Comparison of ENCODE assay signal across 12 mouse cellular contexts in genomic region chr11:71636785-71637184, GRCm38 (mm10).
DNase-seq lines count a peak whose midpoint lies in the region; ATAC-seq lines count a peak whose summit lies in the region.
"Had no signal": no experiment of that assay in that cellular context is flagged by ENCODE, and none has a peak within 500 bp of the region (broad histone marks: within the 10 kb centered on the region; RNA-seq: fewer than 3 reads in every experiment).

No protein-coding gene starts in this region.

- no peak overlapping the region for H3K4me3 ChIP-seq in midbrain, embryonic 14.5 days (replicated peaks; ENCODE audit: low read depth, low read length)
- H3K4me3 ChIP-seq in midbrain, embryonic 15.5 days: no peak overlapping the region
- H3K4me3 ChIP-seq in hindbrain, embryonic 15.5 days: no peak overlapping the region
- H3K4me3 ChIP-seq: embryonic facial prominence, embryonic 13.5 days had no signal

- no peak overlapping the region for H3K9ac ChIP-seq in midbrain, embryonic 14.5 days (replicated peaks; ENCODE audit: low read length)
- no peak overlapping the region for H3K9ac ChIP-seq in midbrain, embryonic 15.5 days
- no peak overlapping the region for H3K9ac ChIP-seq in hindbrain, embryonic 15.5 days
- H3K9ac ChIP-seq: embryonic facial prominence, embryonic 13.5 days had no signal

- no peaks in the 10 kb centered on the region for H3K36me3 ChIP-seq in midbrain, embryonic 14.5 days (ENCODE audit: control insufficient read depth, insufficient read depth, low read length)
- H3K36me3 ChIP-seq in midbrain, embryonic 15.5 days (replicated peaks): no peaks in the 10 kb centered on the region
- no peaks in the 10 kb centered on the region for H3K36me3 ChIP-seq in hindbrain, embryonic 15.5 days
- H3K36me3 ChIP-seq: embryonic facial prominence, embryonic 13.5 days had no signal

- WGBS in midbrain, embryonic 14.5 days: 24% methylated on average over 5 of the region's 5 CpGs
- WGBS in midbrain, embryonic 15.5 days: 16% methylated on average over 5 of the region's 5 CpGs
- 16% methylated on average over 5 of the region's 5 CpGs for WGBS in hindbrain, embryonic 15.5 days

- H3K4me1 ChIP-seq in midbrain, embryonic 14.5 days (ENCODE audit: control insufficient read depth, insufficient read depth, low read length): peaks cover 7% of the 10 kb centered on the region; the same call in 1 of the 2 replicates
- no peaks in the 10 kb centered on the region for H3K4me1 ChIP-seq in midbrain, embryonic 15.5 days
- peaks cover 14% of the 10 kb centered on the region; the same call in 1 of the 2 replicates for H3K4me1 ChIP-seq in hindbrain, embryonic 15.5 days (replicated peaks)
- H3K4me1 ChIP-seq: embryonic facial prominence, embryonic 13.5 days had no signal

- no peaks in the 10 kb centered on the region for H3K9me3 ChIP-seq in midbrain, embryonic 14.5 days (ENCODE audit: control insufficient read depth, low read length)
- H3K9me3 ChIP-seq in midbrain, embryonic 15.5 days: no peaks in the 10 kb centered on the region
- H3K9me3 ChIP-seq in hindbrain, embryonic 15.5 days: no peaks in the 10 kb centered on the region
- H3K9me3 ChIP-seq: embryonic facial prominence, embryonic 13.5 days had no signal

- ATAC-seq in midbrain, embryonic 14.5 days (ENCODE audit: low FRiP score, low TSS enrichment): no peak
- no peak for ATAC-seq in midbrain, embryonic 15.5 days (replicated peaks)
- ATAC-seq in hindbrain, embryonic 15.5 days (ENCODE audit: low FRiP score, low read depth): peak; percentile 45; the same call in 1 of the 2 replicates

- no peak overlapping the region for H3K27ac ChIP-seq in midbrain, embryonic 14.5 days (replicated peaks; ENCODE audit: low read depth, low read length)
- no peak overlapping the region for H3K27ac ChIP-seq in midbrain, embryonic 15.5 days
- 0 out of 2 replicates have a peak overlapping the region, but pooled peaks have one; percentile 21 for H3K27ac ChIP-seq in hindbrain, embryonic 15.5 days (replicated peaks)
- H3K27ac ChIP-seq: embryonic facial prominence, embryonic 13.5 days had no signal

- peak; percentile 31 for DNase-seq in cerebellum, adult 11 months
- no peak for DNase-seq in cerebellum, postnatal 4 days (ENCODE audit: low spot score in 2 of 2)
- DNase-seq in midbrain, embryonic 14.5 days: peak; percentile 35
- DNase-seq in yolk sac, embryonic 10.5 days (ENCODE audit: low spot score): peak; percentile 5
- DNase-seq in left cerebral cortex, adult 8-10 months (ENCODE audit: low spot score in 2 of 2): no peak
- no peak for DNase-seq in kidney, adult 18-20 months
- DNase-seq: layer of hippocampus, adult 9-11 months; lung, postnatal 14 days had no signal

- no peaks in the 10 kb centered on the region for H3K27me3 ChIP-seq in midbrain, embryonic 14.5 days (ENCODE audit: control insufficient read depth, insufficient read depth, low read length)
- H3K27me3 ChIP-seq in midbrain, embryonic 15.5 days (replicated peaks): no peaks in the 10 kb centered on the region
- H3K27me3 ChIP-seq in hindbrain, embryonic 15.5 days: no peaks in the 10 kb centered on the region
- H3K27me3 ChIP-seq: embryonic facial prominence, embryonic 13.5 days had no signal

- no peak overlapping the region for H3K4me2 ChIP-seq in midbrain, embryonic 14.5 days (ENCODE audit: low read length)
- H3K4me2 ChIP-seq in midbrain, embryonic 15.5 days: no peak overlapping the region
- no peak overlapping the region for H3K4me2 ChIP-seq in hindbrain, embryonic 15.5 days
- H3K4me2 ChIP-seq: embryonic facial prominence, embryonic 13.5 days; liver, embryonic 11.5 days had no signal

Comparison
In these comparisons a context has a peak if more than half of its experiments do, and no peak if none do; other contexts are left out.
1. DNase-seq: peak in cerebellum, adult 11 months (single experiment), midbrain, embryonic 14.5 days (single experiment) and yolk sac, embryonic 10.5 days (single experiment); none in cerebellum, postnatal 4 days (0 of 2), left cerebral cortex, adult 8-10 months (0 of 2) and kidney, adult 18-20 months (single experiment).